ENCODE assay signal across 19 mouse cellular contexts in the genomic region with DNA sequence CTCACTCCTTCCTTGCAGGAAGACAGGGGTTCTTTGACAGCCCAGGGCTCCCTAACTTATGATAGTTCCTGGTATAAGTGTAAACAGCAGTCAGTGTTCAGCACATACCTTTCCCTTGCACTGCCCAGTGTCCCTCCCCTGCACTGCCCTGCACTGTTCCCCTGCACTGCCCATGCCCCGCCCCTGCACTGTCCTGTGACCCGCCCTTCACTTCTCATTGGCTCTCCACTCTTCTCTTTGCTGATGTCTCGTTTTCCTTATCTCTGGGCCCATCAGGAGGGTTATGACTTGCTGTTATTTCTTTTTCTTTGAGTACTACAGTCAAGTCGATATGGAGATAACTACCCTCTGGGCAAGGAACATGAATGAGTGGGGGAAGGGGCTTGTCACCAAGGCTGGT. TPM values are rescaled to one million over a fixed set of nuclear protein-coding genes. Genes with fewer than 3 reads are reported as not detected.
DNase-seq lines count a peak whose midpoint lies in the region; ATAC-seq and TF ChIP-seq lines count a peak whose summit lies in the region.
"Had no signal": no experiment of that assay in that cellular context is flagged by ENCODE, and none has a peak within 500 bp of the region (broad histone marks: within the 10 kb centered on the region; RNA-seq: fewer than 3 reads in every experiment).

No protein-coding gene starts in this region.

- TF ChIP-seq CTCF in G1E (IDR thresholded peaks at IDR 0.05; ENCODE audit: low read depth, low read length), result no peak

- H3K4me2 ChIP-seq in kidney, embryonic 15.5 days, result no peak overlapping the region
- H3K4me2 ChIP-seq in intestine, embryonic 16.5 days (ENCODE audit: low read depth, low read length), result no peak overlapping the region
- H3K4me2 ChIP-seq: heart, embryonic 13.5 days; hindbrain, embryonic 15.5 days; limb, embryonic 15.5 days; neural tube, embryonic 12.5 days had no signal

- WGBS in kidney, embryonic 15.5 days, result 37% methylated on average over 4 of the region's 4 CpGs
- WGBS in intestine, embryonic 16.5 days, result 15% methylated on average over 4 of the region's 4 CpGs

- ATAC-seq in kidney, embryonic 15.5 days (replicated peaks; ENCODE audit: low FRiP score), result peak; percentile 70; the same call in 1 of the 2 replicates
- peak; percentile 93 for ATAC-seq in G1E (ENCODE audit: extremely low read depth, insufficient number of reproducible peaks, low FRiP score, poor library complexity, severe bottlenecking)
- peak; percentile 92 for ATAC-seq in intestine, embryonic 16.5 days
- ATAC-seq in megakaryocyte progenitor cell, adult 5-6 weeks (replicated peaks; ENCODE audit: poor library complexity), result peak; percentile 83
- ATAC-seq: forebrain, embryonic 16.5 days had no signal

- no peak overlapping the region for H3K9ac ChIP-seq in kidney, embryonic 15.5 days
- H3K9ac ChIP-seq in intestine, embryonic 16.5 days (ENCODE audit: low read depth, low read length), result no peak overlapping the region
- H3K9ac ChIP-seq: heart, embryonic 13.5 days; hindbrain, embryonic 15.5 days; limb, embryonic 15.5 days; neural tube, embryonic 12.5 days had no signal

- H3K27ac ChIP-seq in kidney, embryonic 15.5 days, result no peak overlapping the region
- no peak overlapping the region for H3K27ac ChIP-seq in intestine, embryonic 16.5 days (ENCODE audit: low read length)
- H3K27ac ChIP-seq: heart, embryonic 13.5 days; hindbrain, embryonic 15.5 days; limb, embryonic 15.5 days; neural tube, embryonic 12.5 days had no signal

- H3K36me3 ChIP-seq in kidney, embryonic 15.5 days, result no peaks in the 10 kb centered on the region
- H3K36me3 ChIP-seq in G1E (replicated peaks), result no peaks in the 10 kb centered on the region
- H3K36me3 ChIP-seq in intestine, embryonic 16.5 days (ENCODE audit: control insufficient read depth, insufficient read depth, low read length), result no peaks in the 10 kb centered on the region
- H3K36me3 ChIP-seq: heart, embryonic 13.5 days; hindbrain, embryonic 15.5 days; limb, embryonic 15.5 days; neural tube, embryonic 12.5 days had no signal

- H3K9me3 ChIP-seq in kidney, embryonic 15.5 days (replicated peaks), result no peaks in the 10 kb centered on the region
- 0 out of 2 replicates have a peak, but pooled peaks cover 5% of the 10 kb centered on the region for H3K9me3 ChIP-seq in G1E (replicated peaks)
- H3K9me3 ChIP-seq in intestine, embryonic 16.5 days (ENCODE audit: control insufficient read depth, low read length), result no peaks in the 10 kb centered on the region
- H3K9me3 ChIP-seq: heart, embryonic 13.5 days; hindbrain, embryonic 15.5 days; limb, embryonic 15.5 days; neural tube, embryonic 12.5 days had no signal

- DNase-seq in kidney, postnatal 10 days, result no peak
- no peak for DNase-seq in G1E (ENCODE audit: low spot score)
- DNase-seq in cerebellum, adult 11-12 months, result no peak
- no peak for DNase-seq in layer of hippocampus, postnatal 10 days (ENCODE audit: low spot score in 2 of 2)
- no peak for DNase-seq in urinary bladder, postnatal 25 days (ENCODE audit: low spot score)
- DNase-seq: cerebellum, adult 9-11 months; gastrocnemius, postnatal 25 days; right cerebral cortex, adult 18-20 months had no signal

- no peak overlapping the region for H3K4me3 ChIP-seq in kidney, embryonic 15.5 days (replicated peaks)
- H3K4me3 ChIP-seq in G1E (ENCODE audit: low read depth, low read length), result no peak overlapping the region; the same call in 1 of the 2 replicates
- H3K4me3 ChIP-seq in intestine, embryonic 16.5 days (ENCODE audit: low read length), result no peak overlapping the region
- H3K4me3 ChIP-seq: heart, embryonic 13.5 days; hindbrain, embryonic 15.5 days; limb, embryonic 15.5 days; neural tube, embryonic 12.5 days had no signal

- H3K4me1 ChIP-seq in kidney, embryonic 15.5 days, result no peaks in the 10 kb centered on the region
- peaks cover 8% of the 10 kb centered on the region for H3K4me1 ChIP-seq in G1E (ENCODE audit: insufficient read depth, low read depth, low read length)
- no peaks in the 10 kb centered on the region for H3K4me1 ChIP-seq in intestine, embryonic 16.5 days (ENCODE audit: control insufficient read depth, insufficient read depth, low read length)
- H3K4me1 ChIP-seq: heart, embryonic 13.5 days; limb, embryonic 15.5 days had no signal

- no peaks in the 10 kb centered on the region for H3K27me3 ChIP-seq in kidney, embryonic 15.5 days
- peaks cover 18% of the 10 kb centered on the region for H3K27me3 ChIP-seq in G1E (ENCODE audit: insufficient read depth, low read length)
- H3K27me3 ChIP-seq in intestine, embryonic 16.5 days (replicated peaks; ENCODE audit: control insufficient read depth, insufficient read depth, low read length), result no peaks in the 10 kb centered on the region
- H3K27me3 ChIP-seq: heart, embryonic 13.5 days; hindbrain, embryonic 15.5 days; limb, embryonic 15.5 days; neural tube, embryonic 12.5 days had no signal

RNA-seq across cellular contexts. Expression of gene Mobp, which starts 8.5 kb away (rescaled TPM):
- polyA plus RNA-seq in kidney, embryonic 15.5 days (2015; fragmentation: Nextera tagmentation; extraction: Ambion mirVana), result not detected in 2 replicates
- not detected in 2 replicates for total RNA-seq in G1E (2014; fragmentation: Nextera tagmentation)
- total RNA-seq in G1E (2017), result 0.38 TPM in 1 of 2 replicates, not detected in the other
- polyA plus RNA-seq in G1E (2012), result not detected in 2 replicates
- not detected in 2 replicates for polyA plus RNA-seq in intestine, embryonic 16.5 days (2015; fragmentation: Nextera tagmentation; extraction: Ambion mirVana)
- total RNA-seq in megakaryocyte progenitor cell, adult 5-6 weeks (2015), result not detected in 2 replicates
- not detected in 2 replicates for total RNA-seq in megakaryocyte progenitor cell, adult 5-6 weeks (2017)
- 10 to 100 TPM; 16.2 to 17.0 TPM for total RNA-seq in layer of hippocampus, postnatal 10 days (2021)
- total RNA-seq: gastrocnemius, postnatal 25 days had no signal
- polyA plus RNA-seq: C2C12; heart, embryonic 13.5 days; spleen, adult 2 months; thymus, postnatal 0 days had no signal

RNA-seq across cellular contexts. Expression of gene Rpsa, which starts 30.6 kb away (rescaled TPM):
- polyA plus RNA-seq in kidney, embryonic 15.5 days (2015; fragmentation: Nextera tagmentation; extraction: Ambion mirVana), result 1,407 and 1,464 TPM in 2 replicates
- total RNA-seq in G1E (2014; fragmentation: Nextera tagmentation) (4,941 and 5,512 TPM in 2 replicates), G1E (2017) (6,009 and 6,679 TPM in 2 replicates)
- polyA plus RNA-seq in G1E (2012), result 3,654 and 17,705 TPM in 2 replicates
- polyA plus RNA-seq in intestine, embryonic 16.5 days (2015; fragmentation: Nextera tagmentation; extraction: Ambion mirVana), result 1,264 and 1,381 TPM in 2 replicates
- total RNA-seq in megakaryocyte progenitor cell, adult 5-6 weeks (2015), result 3,721 and 3,879 TPM in 2 replicates
- 5,290 and 6,669 TPM in 2 replicates for total RNA-seq in megakaryocyte progenitor cell, adult 5-6 weeks (2017)
- 100 to 1,000 TPM; 728 to 842 TPM for total RNA-seq in layer of hippocampus, postnatal 10 days (2021)

RNA-seq across cellular contexts. Expression of gene Slc25a38, which starts 47.9 kb away (rescaled TPM):
- 32.4 and 37.1 TPM in 2 replicates for polyA plus RNA-seq in kidney, embryonic 15.5 days (2015; fragmentation: Nextera tagmentation; extraction: Ambion mirVana)
- 56.2 and 59.8 TPM in 2 replicates for total RNA-seq in G1E (2014; fragmentation: Nextera tagmentation)
- 39.1 and 44.2 TPM in 2 replicates for total RNA-seq in G1E (2017)
- polyA plus RNA-seq in G1E (2012), result 38.8 and 51.2 TPM in 2 replicates
- 24.3 and 28.9 TPM in 2 replicates for polyA plus RNA-seq in intestine, embryonic 16.5 days (2015; fragmentation: Nextera tagmentation; extraction: Ambion mirVana)
- 15.8 and 17.1 TPM in 2 replicates for total RNA-seq in megakaryocyte progenitor cell, adult 5-6 weeks (2015)
- total RNA-seq in megakaryocyte progenitor cell, adult 5-6 weeks (2017), result 16.9 and 19.7 TPM in 2 replicates
- 10 to 100 TPM; 23.6 to 26.7 TPM for total RNA-seq in layer of hippocampus, postnatal 10 days (2021)

Comparison
In these comparisons a context has a peak if more than half of its experiments do, and no peak if none do; other contexts are left out.
1. RNA of gene Mobp, which starts 8.5 kb away (total RNA-seq): 16.2 to 17.0 TPM in layer of hippocampus, postnatal 10 days; 0.38 TPM in G1E and not detected in megakaryocyte progenitor cell, adult 5-6 weeks; every median in the first group is over 10 times any median in the second.
2. RNA of gene Rpsa, which starts 30.6 kb away (total RNA-seq): 3,721 to 6,669 TPM in megakaryocyte progenitor cell, adult 5-6 weeks and 4,941 to 6,679 TPM in G1E; 728 to 842 TPM in layer of hippocampus, postnatal 10 days; every median in the first group is over 4 times any median in the second.
3. Peak in every context shown above with its lines, with median percentiles within 50 percentile points of each other: ATAC-seq.